Mouse (Mus musculus): ENCODE measurements around the gene C5ar2.

DNA sequence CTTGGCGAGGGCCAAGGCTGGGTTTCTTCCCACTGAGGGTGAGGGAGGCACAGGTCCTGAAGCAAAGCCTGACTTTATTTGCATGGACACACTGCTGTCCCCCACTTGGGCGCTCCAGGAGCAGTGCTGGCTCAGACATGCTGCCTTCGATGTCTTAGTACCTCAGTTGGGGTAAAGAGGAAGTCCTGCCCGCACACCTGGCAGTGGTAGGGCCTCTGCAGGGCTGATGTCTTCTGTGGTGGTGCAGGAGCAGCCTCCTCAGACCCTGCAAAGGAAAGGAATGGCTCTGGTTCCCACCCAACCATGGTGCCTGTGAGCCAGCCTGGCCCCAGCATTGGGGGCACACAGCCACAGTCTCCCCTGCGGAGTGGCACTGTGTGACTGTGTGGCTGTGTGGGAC, 46.8 kb downstream of the C5ar2 start:
- TF ChIP-seq HCFC1 (IDR thresholded peaks at IDR 0.05; ENCODE audit: borderline replicate concordance, insufficient read depth, low read length) (no peak), CHD2 (IDR thresholded peaks at IDR 0.05; ENCODE audit: low read depth, low read length) (no peak), ZC3H11A (IDR thresholded peaks at IDR 0.05; ENCODE audit: borderline replicate concordance, low read depth, low read length) (no peak), ZNF384 (IDR thresholded peaks at IDR 0.05; ENCODE audit: low read depth, low read length) (no peak)
